Mouse (Mus musculus) heart, embryonic 11.5 days (tissue): ENCODE results near the gene Katnb1. TPM values are rescaled to one million over a fixed set of nuclear protein-coding genes. Genes with fewer than 3 reads are reported as not detected.

Experiments used
- ATAC-seq: fragments of 200-750 bp; cut with Nextera tagmentation; replicated peaks from 2 replicates; pipeline ENCODE4 v1.8.0; 2017; ENCODE audit warnings: moderate library complexity; ENCODE audit not compliant: insufficient number of reproducible peaks, low FRiP score, low TSS enrichment
- H3K27ac ChIP-seq: fragments of 300-500 bp; sonication (generic); 2 replicates; pipeline ENCODE4 v1.5.1; 2014; ENCODE audit warnings: mild to moderate bottlenecking, low read depth, low read length
- H3K27me3 ChIP-seq: fragments of 300-500 bp; sonication (generic); 2 replicates; pipeline ENCODE4 v1.6.1; 2014; ENCODE audit warnings: mild to moderate bottlenecking, low read length, mixed read lengths; ENCODE audit not compliant: control insufficient read depth, insufficient read depth
- H3K36me3 ChIP-seq: fragments of 300-500 bp; sonication (generic); 2 replicates; pipeline ENCODE4 v1.6.1; 2014; ENCODE audit warnings: mild to moderate bottlenecking, low read length, moderate library complexity, mixed read lengths; ENCODE audit not compliant: control insufficient read depth, insufficient read depth
- H3K4me1 ChIP-seq: fragments of 300-500 bp; sonication (generic); 2 replicates; pipeline ENCODE4 v1.6.1; 2014; ENCODE audit warnings: low read length; ENCODE audit not compliant: control insufficient read depth, insufficient read depth
- H3K4me2 ChIP-seq: fragments of 300-500 bp; sonication (generic); 2 replicates; pipeline ENCODE4 v1.6.1; 2014; ENCODE audit warnings: mild to moderate bottlenecking, moderate library complexity
- H3K4me3 ChIP-seq: fragments of 300-500 bp; sonication (generic); 2 replicates; pipeline ENCODE4 v1.5.1; 2014; ENCODE audit warnings: low read depth, low read length
- H3K9ac ChIP-seq: fragments of 300-500 bp; sonication (generic); 2 replicates; pipeline ENCODE4 v1.6.1; 2014; ENCODE audit warnings: mild to moderate bottlenecking, low read depth, low read length, moderate library complexity
- H3K9me3 ChIP-seq: fragments of 300-500 bp; sonication (generic); replicated peaks from 2 replicates; pipeline ENCODE4 v1.6.1; 2016; ENCODE audit warnings: low read length; ENCODE audit not compliant: control insufficient read depth
- WGBS: fragments of 180-500 bp; shearing (Covaris S2); extraction: QIAGEN DNeasy Blood & Tissue Kit; methylation state at CpG from one replicate; pipeline ENCODE4 v1.1.7; 2014; ENCODE audit not compliant: insufficient replicate concordance; 5-methylcytosine and 5-hydroxymethylcytosine counted together
- polyA plus RNA-seq: library from polyadenylated mRNA; unstranded; fragments of >200 nt; fragmentation: Nextera tagmentation; extraction: Ambion mirVana; gene quantifications from 2 replicates; pipeline ENCODE4 v1.2.1, GENCODE M21; 2014

Katnb1 gene
- polyA plus RNA-seq, 1 experiment from 2014 or later = 18.3 TPM

GRCm38 (mm10) chr8:95144631-95145015 is 63.6 kb downstream of the Katnb1 start:
- H3K36me3 ChIP-seq = no peaks in the 10 kb centered on the region
- no peak overlapping the region for H3K27ac ChIP-seq
- no peak overlapping the region for H3K4me2 ChIP-seq
- peaks cover 21% of the 10 kb centered on the region for H3K4me1 ChIP-seq
- no peak overlapping the region for H3K4me3 ChIP-seq
- no peaks in the 10 kb centered on the region; the same call in 1 of the 2 replicates for H3K27me3 ChIP-seq
- no peak for ATAC-seq
- H3K9ac ChIP-seq = no peak overlapping the region
- no peaks in the 10 kb centered on the region for H3K9me3 ChIP-seq
- 34% methylated on average over 2 of the region's 2 CpGs for WGBS

GRCm38 (mm10) chr8:95146044-95146745 is 65.2 kb downstream of the Katnb1 start:
- H3K27me3 ChIP-seq = no peaks in the 10 kb centered on the region; the same call in 1 of the 2 replicates
- 62% methylated on average over 2 of the region's 2 CpGs for WGBS
- H3K9ac ChIP-seq = no peak overlapping the region
- no peak overlapping the region for H3K4me3 ChIP-seq
- H3K27ac ChIP-seq = no peak overlapping the region
- no peak for ATAC-seq
- no peak overlapping the region for H3K4me2 ChIP-seq
- H3K4me1 ChIP-seq = peaks cover 17% of the 10 kb centered on the region
- no peaks in the 10 kb centered on the region for H3K36me3 ChIP-seq
- no peaks in the 10 kb centered on the region for H3K9me3 ChIP-seq

- Histone ChIP-seq H3K9me3 (no peaks in the 10 kb centered on the region), H3K36me3 (no peaks in the 10 kb centered on the region), H3K4me1 (peaks cover 10% of the 10 kb centered on the region), H3K4me3 (no peak overlapping the region), H3K27ac (no peak overlapping the region), H3K27me3 (no peaks in the 10 kb centered on the region; the same call in 1 of the 2 replicates), H3K9ac (no peak overlapping the region), H3K4me2 (no peak overlapping the region)
- WGBS = 90% methylated on average over 5 of the region's 5 CpGs
- ATAC-seq = no peak
Measured at GRCm38 (mm10) chr8:95146846-95147245, 65.9 kb downstream of the Katnb1 start.

- no peaks in the 10 kb centered on the region for H3K9me3 ChIP-seq
- ATAC-seq = no peak
- no peaks in the 10 kb centered on the region for H3K4me1 ChIP-seq
- 40% methylated on average over 10 of the region's 10 CpGs for WGBS
- no peaks in the 10 kb centered on the region for H3K36me3 ChIP-seq
- no peak overlapping the region for H3K4me2 ChIP-seq
- no peaks in the 10 kb centered on the region for H3K27me3 ChIP-seq
- H3K27ac ChIP-seq = no peak overlapping the region
- no peak overlapping the region for H3K4me3 ChIP-seq
- no peak overlapping the region for H3K9ac ChIP-seq
Measured at GRCm38 (mm10) chr8:95149426-95149825, 68.4 kb downstream of the Katnb1 start.

- H3K9me3 ChIP-seq = no peaks in the 10 kb centered on the region
- H3K4me3 ChIP-seq = no peak overlapping the region
- H3K4me2 ChIP-seq = no peak overlapping the region
- H3K4me1 ChIP-seq = no peaks in the 10 kb centered on the region
- no peaks in the 10 kb centered on the region for H3K36me3 ChIP-seq
- no peak overlapping the region for H3K9ac ChIP-seq
- no peaks in the 10 kb centered on the region for H3K27me3 ChIP-seq
- no peak overlapping the region for H3K27ac ChIP-seq
- WGBS = 55% methylated on average over 3 of the region's 3 CpGs
- ATAC-seq = no peak
Measured at GRCm38 (mm10) chr8:95150608-95151007, 69.6 kb downstream of the Katnb1 start.

Other genes with a start within 250 kb of the Katnb1 start
- 125 and 126 TPM in 2 replicates for gene Coq9, start 242.9 kb upstream of the Katnb1 start, polyA plus RNA-seq
- gene Ciapin1, start 242.8 kb upstream of the Katnb1 start, polyA plus RNA-seq = 97.0 and 97.5 TPM in 2 replicates
- 141 and 143 TPM in 2 replicates for gene Polr2c, start 223.7 kb upstream of the Katnb1 start, polyA plus RNA-seq
- 46.2 and 57.7 TPM in 2 replicates for gene Dok4, start 204.9 kb upstream of the Katnb1 start, polyA plus RNA-seq
- 22.8 and 24.8 TPM in 2 replicates for gene Ccdc102a, start 163.1 kb upstream of the Katnb1 start, polyA plus RNA-seq
- 0.10 and 0.47 TPM in 2 replicates for gene Adgrg5, start 157.5 kb upstream of the Katnb1 start, polyA plus RNA-seq
- 6.4 and 7.5 TPM in 2 replicates for gene Adgrg1, start 106.4 kb upstream of the Katnb1 start, polyA plus RNA-seq
- 2.0 and 4.5 TPM in 2 replicates for gene Adgrg3, start 63.5 kb upstream of the Katnb1 start, polyA plus RNA-seq
- not detected in 2 replicates for gene Drc7, start 26.1 kb upstream of the Katnb1 start, polyA plus RNA-seq
- gene Kifc3, start 121.6 kb downstream of the Katnb1 start, polyA plus RNA-seq = 5.7 and 10.0 TPM in 2 replicates
- 0.82 TPM in 1 of 2 replicates, not detected in the other for gene Cngb1, start 225.4 kb downstream of the Katnb1 start, polyA plus RNA-seq
- gene Tepp, start 229.4 kb downstream of the Katnb1 start, polyA plus RNA-seq = not detected in 2 replicates